Mouse (Mus musculus): ENCODE measurements around the gene Ddx21. TPM values are rescaled to one million over a fixed set of nuclear protein-coding genes. Genes with fewer than 3 reads are reported as not detected.

The Ddx21 gene
- polyA plus RNA-seq, 1 experiment from 2014 or later = 9.7 TPM

GRCm38 (mm10) chr10:62542507-62542906, 59.6 kb downstream of the Ddx21 start:
- H3K36me3 ChIP-seq = no peaks in the 10 kb centered on the region
- peaks cover 3% of the 10 kb centered on the region; the same call in 1 of the 2 replicates for H3K4me1 ChIP-seq (replicated peaks)
- no peak for ATAC-seq (replicated peaks; ENCODE audit: insufficient number of reproducible peaks, insufficient read depth, low FRiP score, low read depth)
- no peak overlapping the region for H3K4me2 ChIP-seq
- no peaks in the 10 kb centered on the region for H3K27me3 ChIP-seq
- no peaks in the 10 kb centered on the region for H3K9me3 ChIP-seq (replicated peaks)
- no peak overlapping the region for H3K4me3 ChIP-seq
- H3K9ac ChIP-seq = no peak overlapping the region
- WGBS = 81% methylated on average over 12 of the region's 12 CpGs
- no peak overlapping the region for H3K27ac ChIP-seq

DNA sequence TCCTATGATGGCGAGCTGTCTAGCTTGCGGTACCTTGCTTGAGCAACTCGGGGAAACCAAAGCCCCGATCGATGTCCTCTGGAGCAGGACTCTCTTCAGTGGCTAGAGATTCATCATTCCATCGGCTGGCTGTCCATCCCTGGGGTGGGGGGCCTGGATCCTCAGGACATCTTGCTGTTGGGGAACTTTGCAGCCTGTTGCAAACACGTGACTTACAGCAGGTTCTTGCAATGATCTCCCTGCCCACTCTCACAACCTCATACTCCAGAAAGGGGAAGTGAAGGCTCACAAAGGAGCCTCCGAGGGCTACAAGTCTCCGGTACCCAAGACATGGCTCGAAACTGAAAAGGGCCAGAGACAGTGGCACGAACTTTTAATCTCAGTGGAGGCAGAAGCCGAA, 60.6 kb downstream of the Ddx21 start:
- Histone ChIP-seq H3K4me1 (replicated peaks) (peaks cover 3% of the 10 kb centered on the region; the same call in 1 of the 2 replicates), H3K4me3 (no peak overlapping the region), H3K9me3 (replicated peaks) (no peaks in the 10 kb centered on the region), H3K9ac (no peak overlapping the region), H3K27me3 (no peaks in the 10 kb centered on the region), H3K27ac (no peak overlapping the region), H3K4me2 (no peak overlapping the region), H3K36me3 (no peaks in the 10 kb centered on the region)
- WGBS = 87% methylated on average over 12 of the region's 12 CpGs
- no peak for ATAC-seq (replicated peaks; ENCODE audit: insufficient number of reproducible peaks, insufficient read depth, low FRiP score, low read depth)

DNA sequence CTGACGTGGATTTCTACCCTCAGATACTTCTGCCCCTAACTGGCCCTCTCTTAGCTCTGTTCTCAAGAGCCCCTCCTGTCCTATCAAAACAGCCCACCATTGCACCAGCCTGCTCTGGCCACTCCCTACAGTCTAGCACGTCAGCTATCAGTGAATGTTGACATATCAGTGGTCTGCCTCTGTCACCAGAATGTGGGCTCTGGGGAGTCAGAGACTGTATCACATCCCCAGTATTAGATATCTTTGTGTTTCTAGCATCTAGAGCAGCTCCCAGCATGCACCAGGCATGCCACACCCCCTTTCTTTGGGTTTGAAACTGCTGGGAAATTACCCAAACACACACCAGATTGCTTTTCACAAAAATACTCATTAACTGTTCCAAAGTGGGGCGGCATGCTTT, 61.3 kb downstream of the Ddx21 start:
- no peak overlapping the region for H3K4me3 ChIP-seq
- H3K9ac ChIP-seq = no peak overlapping the region
- no peaks in the 10 kb centered on the region for H3K36me3 ChIP-seq
- no peaks in the 10 kb centered on the region for H3K9me3 ChIP-seq (replicated peaks)
- no peak overlapping the region for H3K27ac ChIP-seq
- H3K27me3 ChIP-seq = no peaks in the 10 kb centered on the region
- WGBS = 41% methylated on average over 3 of the region's 3 CpGs
- peaks cover 3% of the 10 kb centered on the region; the same call in 1 of the 2 replicates for H3K4me1 ChIP-seq (replicated peaks)
- ATAC-seq (replicated peaks; ENCODE audit: insufficient number of reproducible peaks, insufficient read depth, low FRiP score, low read depth) = no peak
- no peak overlapping the region for H3K4me2 ChIP-seq

- Histone ChIP-seq H3K4me3 (no peak overlapping the region), H3K27me3 (no peaks in the 10 kb centered on the region), H3K9me3 (replicated peaks) (no peaks in the 10 kb centered on the region), H3K27ac (no peak overlapping the region), H3K4me2 (no peak overlapping the region), H3K36me3 (no peaks in the 10 kb centered on the region), H3K9ac (no peak overlapping the region), H3K4me1 (replicated peaks) (no peaks in the 10 kb centered on the region)
- no peak for ATAC-seq (replicated peaks; ENCODE audit: insufficient number of reproducible peaks, insufficient read depth, low FRiP score, low read depth)
- WGBS = 80% methylated on average over 7 of the region's 7 CpGs
These were observed 67.6 kb downstream of the Ddx21 start for GRCm38 (mm10) chr10:62534509-62534908.

DNA sequence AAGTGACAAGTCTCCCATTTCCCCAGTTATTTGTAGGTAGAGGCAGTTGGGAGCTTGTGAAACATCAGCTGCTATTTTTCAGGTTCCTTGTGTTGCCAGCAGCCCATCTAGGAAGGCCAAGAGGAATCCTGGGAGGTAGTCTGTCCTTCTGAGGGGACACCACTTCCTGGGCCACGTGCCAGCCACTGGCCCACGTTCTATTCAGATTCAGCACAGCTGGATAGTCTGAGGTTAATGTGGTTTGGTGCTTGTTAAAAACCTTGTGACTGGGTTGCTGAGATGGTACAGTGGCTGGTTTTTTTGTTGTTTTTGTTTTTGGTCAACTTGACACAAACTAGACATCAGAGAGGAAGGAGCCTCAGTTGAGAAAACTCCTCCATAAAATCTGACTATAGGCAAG, 69.2 kb downstream of the Ddx21 start:
- Histone ChIP-seq H3K27ac (no peak overlapping the region), H3K9me3 (replicated peaks) (no peaks in the 10 kb centered on the region), H3K9ac (no peak overlapping the region), H3K4me3 (no peak overlapping the region), H3K4me2 (no peak overlapping the region), H3K36me3 (no peaks in the 10 kb centered on the region), H3K27me3 (no peaks in the 10 kb centered on the region), H3K4me1 (replicated peaks) (no peaks in the 10 kb centered on the region)
- WGBS = 41% methylated on average over 2 of the region's 2 CpGs
- no peak for ATAC-seq (replicated peaks; ENCODE audit: insufficient number of reproducible peaks, insufficient read depth, low FRiP score, low read depth)

Other genes with a start within 250 kb of the Ddx21 start
- gene Hk1, start 222.4 kb downstream of the Ddx21 start, polyA plus RNA-seq (2015; fragmentation: Nextera tagmentation; extraction: Ambion mirVana) = 186 and 190 TPM in 2 replicates
- 0.13 and 0.30 TPM in 2 replicates for gene Hkdc1, start 179.8 kb downstream of the Ddx21 start, polyA plus RNA-seq (2015; fragmentation: Nextera tagmentation; extraction: Ambion mirVana)
- 0.48 and 0.57 TPM in 2 replicates for gene 4930507D05Rik, start 152.8 kb downstream of the Ddx21 start, polyA plus RNA-seq (2015; fragmentation: Nextera tagmentation; extraction: Ambion mirVana)
- 23.7 and 27.0 TPM in 2 replicates for gene Supv3l1, start 152.5 kb downstream of the Ddx21 start, polyA plus RNA-seq (2015; fragmentation: Nextera tagmentation; extraction: Ambion mirVana)
- gene Vps26a, start 115.5 kb downstream of the Ddx21 start, polyA plus RNA-seq (2015; fragmentation: Nextera tagmentation; extraction: Ambion mirVana) = 66.7 and 71.3 TPM in 2 replicates
- 11.7 and 21.5 TPM in 2 replicates for gene Srgn, start 74.8 kb downstream of the Ddx21 start, polyA plus RNA-seq (2015; fragmentation: Nextera tagmentation; extraction: Ambion mirVana)
- gene Kif1bp, start 23.8 kb downstream of the Ddx21 start, polyA plus RNA-seq (2015; fragmentation: Nextera tagmentation; extraction: Ambion mirVana) = 28.0 and 32.2 TPM in 2 replicates
- gene Ddx50, start 48.9 kb upstream of the Ddx21 start, polyA plus RNA-seq (2015; fragmentation: Nextera tagmentation; extraction: Ambion mirVana) = 85.2 and 86.2 TPM in 2 replicates
- 1.3 and 1.4 TPM in 2 replicates for gene Stox1, start 123.8 kb upstream of the Ddx21 start, polyA plus RNA-seq (2015; fragmentation: Nextera tagmentation; extraction: Ambion mirVana)
- gene Ccar1, start 190.0 kb upstream of the Ddx21 start, polyA plus RNA-seq (2015; fragmentation: Nextera tagmentation; extraction: Ambion mirVana) = 75.9 and 84.1 TPM in 2 replicates

All from heart, embryonic 15.5 days (tissue).